Mouse (Mus musculus): ENCODE measurements around the gene Alg1. TPM values are rescaled to one million over a fixed set of nuclear protein-coding genes. Genes with fewer than 3 reads are reported as not detected.
"Not testable (repeated sequence)": the region's sequence is repeated elsewhere in the genome, so short reads cannot be mapped to it uniquely, and the experiment has no call there.

Alg1 gene
- total RNA-seq (2021) = 10 to 100 TPM; 25.6 to 26.8 TPM
- long read RNA-seq, experiment 1, transcript Alg1-202 (13 exons, 1,755 nt) = major isoform, 28 of 37 reads
- long read RNA-seq, experiment 1, partial matches to known transcripts = 0 of 37 reads
- long read RNA-seq, experiment 1, other reads (novel, unspliced or antisense) = 9 of 37 reads
- long read RNA-seq, experiment 2, transcript Alg1-202 (13 exons, 1,755 nt) = major isoform, 31 of 44 reads
- long read RNA-seq, experiment 2, partial matches to known transcripts = 2 of 44 reads
- long read RNA-seq, experiment 2, other reads (novel, unspliced or antisense) = 11 of 44 reads

- peak; percentile 94 to 95 for DNase-seq (ENCODE audit: low spot score in 2 of 2)
Measured at GRCm38 (mm10) chr16:5233418-5234313, at the start of gene Alg1. Gene Alg1, plus strand, starts transcription at chr16:5233621.

GRCm38 (mm10) chr16:5184101-5184500, 49.3 kb upstream of the Alg1 start:
- DNase-seq (ENCODE audit: low spot score in 2 of 2) = no peak

GRCm38 (mm10) chr16:5184956-5185355, 48.5 kb upstream of the Alg1 start:
- no peak for DNase-seq (ENCODE audit: low spot score in 2 of 2)

GRCm38 (mm10) chr16:5185691-5186090, 47.7 kb upstream of the Alg1 start:
- DNase-seq (ENCODE audit: low spot score in 2 of 2) = no peak

GRCm38 (mm10) chr16:5186234-5186633, 47.2 kb upstream of the Alg1 start:
- peak; percentile 53 to 60 for DNase-seq (ENCODE audit: low spot score in 2 of 2)

- DNase-seq (ENCODE audit: low spot score in 2 of 2) = peak; percentile 52 to 67
Measured at GRCm38 (mm10) chr16:5195080-5195479, 38.3 kb upstream of the Alg1 start.

- DNase-seq (ENCODE audit: low spot score in 2 of 2) = peak; percentile 55 to 63
Measured at GRCm38 (mm10) chr16:5202681-5203080, 30.7 kb upstream of the Alg1 start.

GRCm38 (mm10) chr16:5203200-5203599, 30.2 kb upstream of the Alg1 start:
- peak in 1 of 2 experiments; percentile 42 for DNase-seq (ENCODE audit: low spot score in 2 of 2)

- DNase-seq (ENCODE audit: low spot score in 2 of 2) = peak; percentile 73 to 82
Measured at GRCm38 (mm10) chr16:5203668-5204433, 29.6 kb upstream of the Alg1 start, which contains the start of gene Nagpa. Gene Nagpa, minus strand, starts transcription at chr16:5204012.

GRCm38 (mm10) chr16:5205431-5205970, 27.9 kb upstream of the Alg1 start:
- no peak for DNase-seq (ENCODE audit: low spot score in 2 of 2)

- DNase-seq (ENCODE audit: low spot score in 2 of 2) = no peak
Measured at GRCm38 (mm10) chr16:5206051-5206450, 27.4 kb upstream of the Alg1 start.

- no peak for DNase-seq (ENCODE audit: low spot score in 2 of 2)
Measured at GRCm38 (mm10) chr16:5210365-5210764, 23.1 kb upstream of the Alg1 start.

GRCm38 (mm10) chr16:5212150-5212549, 21.3 kb upstream of the Alg1 start:
- DNase-seq (ENCODE audit: low spot score in 2 of 2) = no peak

- no peak for DNase-seq (ENCODE audit: low spot score in 2 of 2)
Measured at GRCm38 (mm10) chr16:5214126-5214525, 19.3 kb upstream of the Alg1 start.

GRCm38 (mm10) chr16:5216686-5217085, 16.7 kb upstream of the Alg1 start:
- no peak for DNase-seq (ENCODE audit: low spot score in 2 of 2)

GRCm38 (mm10) chr16:5217341-5218133, 15.9 kb upstream of the Alg1 start:
- no peak for DNase-seq (ENCODE audit: low spot score in 2 of 2)

GRCm38 (mm10) chr16:5221403-5221802, 12.0 kb upstream of the Alg1 start:
- no peak for DNase-seq (ENCODE audit: low spot score in 2 of 2)

- DNase-seq (ENCODE audit: low spot score in 2 of 2) = no peak
Measured at GRCm38 (mm10) chr16:5222140-5222539, 11.3 kb upstream of the Alg1 start, which contains the start of gene AU021092. Gene AU021092, minus strand, starts transcription at chr16:5222299.

- not testable (repeated sequence) for DNase-seq (ENCODE audit: low spot score in 2 of 2)
Measured at GRCm38 (mm10) chr16:5226534-5226933, 6.9 kb upstream of the Alg1 start.

- DNase-seq (ENCODE audit: low spot score in 2 of 2) = not testable (repeated sequence)
Measured at GRCm38 (mm10) chr16:5227501-5227900, 5.9 kb upstream of the Alg1 start.

Data from left cerebral cortex, adult 18-20 months (tissue).